Mouse (Mus musculus) cerebellum, postnatal 14 days (tissue): ENCODE results near the gene Gm21973.

Source experiments
- DNase-seq, 2 experiments: peaks; one replicate each; pipeline ENCODE4 v3.0.0; 2021; ENCODE audit warnings: mixed read lengths in 2 of 2

Gm21973 gene

DNA sequence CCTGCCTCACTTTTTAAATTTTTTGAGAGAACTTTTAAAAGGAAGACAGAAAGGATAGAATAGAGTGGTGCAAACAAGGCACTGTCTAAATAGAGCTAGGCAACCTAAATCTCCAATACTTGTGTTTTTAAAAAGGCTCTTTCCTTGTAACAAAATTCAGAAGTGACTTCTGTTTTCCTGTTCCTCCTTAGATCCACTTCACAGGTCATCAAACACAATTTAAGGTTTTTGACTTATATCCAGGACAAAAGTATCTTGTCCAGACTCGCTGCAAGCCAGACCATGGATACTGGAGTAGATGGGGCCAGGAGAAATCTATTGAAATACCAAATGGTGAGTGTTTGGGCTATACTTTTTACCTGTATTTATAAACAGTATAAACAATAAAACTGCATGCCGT is at the start of gene Gm21973:
Gm21973 (plus strand) TSS at position 301 of the 400 bp plus-strand sequence.
- no peak for DNase-seq

DNA sequence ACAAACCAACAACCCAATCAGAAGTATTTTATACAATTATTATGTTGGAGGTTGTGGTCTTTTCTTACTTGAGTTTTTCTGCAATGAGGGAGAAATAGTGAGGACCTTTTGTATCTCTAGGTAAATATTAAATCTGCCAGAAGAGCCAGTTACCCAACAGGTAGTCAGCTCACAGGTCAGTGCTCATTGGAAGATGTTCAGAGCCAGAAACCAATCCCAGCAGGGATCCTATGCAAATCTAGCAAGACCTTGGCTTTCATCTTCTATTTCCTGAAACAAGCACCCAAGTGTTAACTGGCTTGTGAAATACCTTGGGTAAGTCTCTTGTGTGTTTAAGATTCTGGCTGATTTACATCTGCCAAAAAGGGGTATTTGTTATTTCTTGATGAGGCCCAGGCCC is 48.8 kb upstream of the Gm21973 start:
- no peak for DNase-seq

DNA sequence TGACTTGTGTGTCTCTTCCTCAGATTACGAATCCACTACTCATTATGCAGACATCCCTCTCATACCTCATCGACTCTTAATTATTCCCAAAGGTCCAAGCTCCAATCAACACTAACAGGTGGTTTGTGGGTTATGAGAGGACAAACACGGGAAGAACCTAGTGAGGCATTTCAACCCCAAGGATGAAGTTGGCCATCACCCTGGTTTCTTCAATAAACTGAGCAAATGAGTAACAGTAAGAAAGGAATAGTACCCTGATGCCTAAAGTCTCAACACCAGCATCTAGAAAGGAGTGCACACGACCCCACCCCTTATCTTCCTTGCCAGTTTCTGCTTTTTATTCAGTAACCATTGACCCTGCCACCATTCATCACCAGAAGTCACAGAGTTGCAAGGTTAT is 47.7 kb upstream of the Gm21973 start:
- no peak for DNase-seq

DNA sequence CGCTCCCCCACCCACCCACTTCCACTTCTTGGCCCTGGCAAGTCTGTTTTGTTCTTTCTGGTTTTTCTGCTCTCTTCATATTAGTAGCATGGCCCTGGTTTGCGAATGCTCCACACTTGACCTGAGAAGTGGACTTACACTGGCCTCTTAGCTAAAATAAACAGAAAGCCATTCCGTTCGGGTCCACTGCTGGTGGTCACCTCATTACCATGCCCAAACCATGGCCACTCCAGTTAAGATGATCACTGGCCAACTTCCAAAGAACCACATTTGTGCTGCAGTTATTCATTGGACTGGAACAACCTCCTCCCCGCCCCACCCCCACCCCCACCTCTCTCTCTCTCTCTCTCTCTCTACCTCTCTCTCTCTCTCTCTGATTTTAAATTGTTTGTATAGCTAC is 43.6 kb upstream of the Gm21973 start:
- no peak for DNase-seq

DNA sequence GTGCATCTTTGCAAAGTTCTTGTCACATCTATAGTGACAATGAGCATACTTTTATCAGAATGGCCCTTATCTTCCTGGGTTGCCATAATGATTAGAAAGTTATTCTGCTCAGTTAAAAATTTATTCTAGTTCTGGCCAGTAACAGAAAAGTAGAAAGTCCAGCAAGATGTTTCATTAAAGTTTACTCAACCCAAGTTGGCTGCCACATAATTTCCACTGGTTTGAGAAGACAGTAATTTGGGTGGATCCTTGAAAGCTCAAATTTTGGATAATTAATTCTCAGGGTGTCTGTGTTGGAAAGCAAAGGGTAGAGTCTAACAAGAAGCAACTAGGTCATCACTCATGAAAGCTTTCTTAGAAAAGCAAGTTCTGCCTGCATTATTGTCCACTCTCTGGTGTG is 41.5 kb upstream of the Gm21973 start:
- no peak for DNase-seq

DNA sequence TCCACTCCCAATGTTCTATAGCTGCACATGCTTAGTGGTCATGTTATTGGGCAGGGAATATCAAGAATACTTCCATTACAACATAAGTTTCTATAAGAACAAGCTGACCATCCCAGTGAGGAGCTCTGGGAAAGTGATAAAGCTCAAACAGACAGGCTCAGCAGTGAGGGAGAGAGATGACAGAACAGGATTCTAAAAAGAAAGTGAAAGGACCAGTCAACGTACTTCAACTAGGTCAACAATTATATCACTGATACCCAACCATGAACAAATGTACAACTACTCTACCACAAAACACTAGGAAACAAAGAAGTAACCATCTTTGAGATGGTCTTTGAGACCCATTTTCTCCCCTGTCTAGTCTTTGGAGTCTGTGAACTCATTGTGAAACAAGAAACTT is 28.6 kb upstream of the Gm21973 start:
- DNase-seq, result no peak

DNA sequence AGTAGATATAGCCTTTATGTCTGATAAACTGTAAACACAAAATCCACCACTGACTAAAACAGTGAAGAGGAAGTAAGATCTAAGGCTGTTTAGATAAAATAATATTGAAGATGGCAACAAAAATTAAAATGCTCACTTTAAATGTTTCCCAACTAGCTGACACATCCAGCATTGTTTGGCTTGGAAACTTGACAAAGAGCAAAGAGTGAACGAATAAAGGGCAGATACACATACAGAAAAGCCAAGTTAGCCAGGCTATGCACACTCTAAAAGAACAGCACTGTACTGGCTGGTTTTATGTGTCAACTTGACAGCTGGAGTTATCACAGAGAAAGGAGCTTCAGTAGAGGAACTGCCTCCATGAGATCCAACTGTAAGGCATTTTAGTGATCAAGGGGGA is 27.1 kb upstream of the Gm21973 start:
- DNase-seq, result no peak

DNA sequence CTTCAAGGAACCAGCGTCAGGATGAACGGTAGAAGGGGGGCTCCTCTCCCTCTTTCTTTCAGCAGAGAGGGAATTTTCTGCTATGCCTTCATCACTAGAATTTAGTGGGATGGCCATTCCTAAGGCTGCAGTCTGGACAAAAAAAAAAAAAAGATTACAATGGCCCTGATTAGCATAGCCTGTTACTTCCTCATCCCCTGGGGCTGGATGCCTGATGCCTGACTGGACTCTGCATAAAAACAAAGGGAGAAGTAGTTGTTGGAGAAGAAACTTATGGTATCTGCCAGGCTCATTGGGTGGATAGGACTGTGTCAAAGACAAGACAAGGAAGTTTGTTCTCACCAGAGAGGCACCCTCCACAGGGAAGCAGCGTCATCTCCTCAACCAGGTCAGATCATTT is 25.7 kb upstream of the Gm21973 start:
- DNase-seq, result no peak

DNA sequence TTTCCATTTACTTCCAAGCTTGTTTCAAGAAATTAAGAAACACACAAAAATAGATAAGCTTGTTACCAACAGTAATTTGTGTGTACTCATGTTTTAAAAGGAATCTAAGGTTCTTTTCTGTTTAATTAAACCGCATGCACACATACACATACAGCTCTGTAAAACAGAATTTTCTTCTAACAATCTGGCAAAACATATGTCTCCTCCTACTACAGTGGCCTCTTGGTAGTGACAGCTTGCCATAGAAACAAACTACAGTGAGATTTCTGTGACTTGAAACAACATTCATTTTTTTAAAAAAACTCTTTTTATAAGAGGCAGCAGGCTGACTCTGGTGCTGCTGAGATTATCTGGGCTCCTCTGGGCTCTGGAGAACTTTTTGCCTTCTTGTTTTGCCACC is 18.7 kb upstream of the Gm21973 start:
- no peak for DNase-seq

DNA sequence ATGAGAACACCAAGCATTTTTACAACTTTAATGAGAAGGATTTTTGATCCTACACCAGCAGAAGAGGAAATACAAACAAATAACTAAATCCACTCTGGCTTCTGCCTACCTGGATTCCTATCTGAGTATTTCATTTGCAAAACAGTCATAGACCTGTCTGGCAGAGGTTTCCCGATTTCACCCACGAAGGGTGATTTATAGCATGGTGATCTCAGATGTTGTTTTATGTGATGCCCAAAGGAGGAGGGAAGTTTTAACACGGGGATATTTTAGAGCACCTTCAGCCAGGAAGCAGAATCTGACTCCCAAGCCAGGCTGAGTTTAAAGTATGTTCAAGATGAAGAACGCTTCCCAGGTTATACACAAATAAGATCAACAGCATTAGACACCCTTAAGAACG is 13.4 kb upstream of the Gm21973 start:
- no peak for DNase-seq

DNA sequence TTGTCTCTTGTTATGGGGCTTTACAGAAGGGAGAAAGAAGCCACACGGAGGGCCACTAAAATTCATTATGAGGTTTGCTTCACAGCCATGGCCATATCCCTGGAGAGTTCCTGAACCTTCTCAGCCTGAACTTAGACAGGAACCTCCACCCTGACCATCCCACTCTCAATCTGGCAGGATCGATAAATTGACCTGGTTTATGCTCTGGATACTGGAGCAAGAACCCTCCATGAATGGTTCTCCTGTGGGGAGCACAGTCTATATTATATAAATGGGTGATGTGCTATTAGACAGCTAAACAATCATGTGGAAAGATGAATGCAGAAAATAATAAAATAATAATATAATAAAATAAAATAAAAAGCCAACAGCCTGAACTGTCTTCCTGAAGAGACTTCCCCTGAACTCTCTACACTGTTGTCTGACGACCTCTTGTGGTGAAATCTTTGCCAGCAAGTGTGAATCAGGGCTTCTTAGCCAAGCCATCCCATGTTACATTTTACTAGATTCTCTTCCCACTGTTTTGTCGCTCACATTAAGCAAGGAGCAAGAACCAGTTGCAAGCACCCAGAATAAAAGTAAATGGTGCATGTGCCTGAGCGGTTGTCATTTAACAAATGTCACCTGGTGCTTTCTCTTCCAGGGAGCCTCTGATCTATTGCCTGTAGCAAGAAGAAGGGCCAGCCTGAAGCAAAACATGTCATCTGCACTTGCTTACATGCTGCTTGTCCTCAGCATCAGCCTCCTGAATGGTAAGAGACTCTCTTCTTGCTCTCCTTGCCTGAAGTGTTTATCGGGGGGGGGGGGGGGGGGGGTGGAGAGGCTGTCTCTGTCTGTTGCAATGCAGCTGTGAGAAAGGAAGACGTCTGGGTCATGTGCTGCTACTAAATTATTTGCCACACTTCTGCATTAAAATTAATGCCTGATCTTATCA is 11.4 kb upstream of the Gm21973 start:
- DNase-seq, result peak; percentile 80 to 81

DNA sequence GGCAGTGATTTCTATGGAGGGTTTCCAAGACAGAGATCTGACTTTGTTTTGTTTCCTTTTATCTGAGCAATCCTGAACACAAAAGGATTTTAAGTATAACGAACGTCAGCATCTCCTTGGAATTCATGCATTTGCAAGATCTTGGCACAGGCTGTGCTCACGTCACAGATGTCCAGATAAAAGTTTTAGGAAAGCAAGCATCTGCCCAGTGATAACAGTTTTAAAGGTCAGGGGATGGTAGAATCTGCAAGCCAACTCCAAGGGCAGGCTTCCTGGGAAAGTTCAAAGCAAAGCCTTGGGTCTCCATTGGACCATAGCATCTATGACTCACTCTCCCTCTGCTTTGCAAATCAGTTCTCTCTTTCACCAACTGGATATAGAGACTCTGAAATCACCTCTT is 5.4 kb downstream of the Gm21973 start:
- no peak for DNase-seq

DNA sequence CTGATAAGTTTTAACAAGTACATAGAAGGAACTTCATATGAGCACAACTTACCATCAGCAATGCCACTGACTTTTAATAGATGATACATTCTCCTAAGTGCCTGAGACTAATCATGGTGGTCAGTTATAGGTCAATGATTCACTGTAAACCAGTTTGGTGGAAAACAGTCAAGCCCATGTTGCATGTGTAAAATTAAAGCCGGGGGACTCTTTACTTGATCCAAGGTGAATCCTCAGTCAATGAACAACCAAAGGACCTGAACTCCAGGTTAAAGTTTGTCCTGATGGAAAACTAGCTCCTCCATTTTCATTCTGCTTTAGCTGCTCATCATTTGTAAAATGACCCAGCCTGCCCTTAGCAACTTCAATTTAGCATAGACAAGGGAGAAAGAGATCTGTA is 7.4 kb downstream of the Gm21973 start:
- DNase-seq, result no peak

DNA sequence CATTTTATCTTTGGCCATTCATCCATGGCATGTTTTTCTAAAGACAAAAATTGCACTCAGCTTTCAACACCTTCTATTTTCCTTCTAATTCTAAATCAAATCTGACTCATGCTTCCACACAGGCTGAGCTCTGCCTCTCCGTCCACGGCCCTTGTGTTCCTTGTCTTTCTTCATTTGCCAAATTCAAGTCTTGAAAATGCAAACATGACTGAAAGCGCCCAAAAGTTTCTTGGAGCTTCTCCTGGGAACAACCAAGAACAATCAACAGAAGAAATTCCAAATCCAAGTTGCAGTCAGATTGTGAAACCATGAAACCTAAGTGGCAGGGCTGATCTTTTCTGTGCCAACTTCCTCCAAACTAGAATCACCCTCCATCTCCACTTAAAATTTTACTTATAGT is 13.4 kb downstream of the Gm21973 start:
- DNase-seq, result no peak

DNA sequence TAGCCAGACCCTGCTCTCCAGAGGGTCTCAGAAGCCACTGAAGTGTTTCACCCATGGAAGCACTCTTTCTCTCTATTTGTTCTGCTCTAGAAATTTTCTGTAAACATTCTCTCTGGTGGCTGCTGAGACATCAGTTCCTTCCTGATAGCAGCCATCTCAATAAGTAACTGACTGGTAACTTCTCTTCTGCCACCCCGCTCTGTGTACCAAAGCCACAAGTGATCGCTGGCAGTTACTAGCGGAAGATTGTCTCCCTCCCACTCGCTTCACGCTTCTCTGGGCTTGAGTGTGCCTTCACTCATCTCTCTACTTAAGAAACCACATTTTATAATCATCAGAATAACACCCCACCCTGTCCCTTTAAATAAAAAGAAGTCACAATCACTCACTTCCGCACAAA is 21.9 kb downstream of the Gm21973 start:
- DNase-seq, result no peak

DNA sequence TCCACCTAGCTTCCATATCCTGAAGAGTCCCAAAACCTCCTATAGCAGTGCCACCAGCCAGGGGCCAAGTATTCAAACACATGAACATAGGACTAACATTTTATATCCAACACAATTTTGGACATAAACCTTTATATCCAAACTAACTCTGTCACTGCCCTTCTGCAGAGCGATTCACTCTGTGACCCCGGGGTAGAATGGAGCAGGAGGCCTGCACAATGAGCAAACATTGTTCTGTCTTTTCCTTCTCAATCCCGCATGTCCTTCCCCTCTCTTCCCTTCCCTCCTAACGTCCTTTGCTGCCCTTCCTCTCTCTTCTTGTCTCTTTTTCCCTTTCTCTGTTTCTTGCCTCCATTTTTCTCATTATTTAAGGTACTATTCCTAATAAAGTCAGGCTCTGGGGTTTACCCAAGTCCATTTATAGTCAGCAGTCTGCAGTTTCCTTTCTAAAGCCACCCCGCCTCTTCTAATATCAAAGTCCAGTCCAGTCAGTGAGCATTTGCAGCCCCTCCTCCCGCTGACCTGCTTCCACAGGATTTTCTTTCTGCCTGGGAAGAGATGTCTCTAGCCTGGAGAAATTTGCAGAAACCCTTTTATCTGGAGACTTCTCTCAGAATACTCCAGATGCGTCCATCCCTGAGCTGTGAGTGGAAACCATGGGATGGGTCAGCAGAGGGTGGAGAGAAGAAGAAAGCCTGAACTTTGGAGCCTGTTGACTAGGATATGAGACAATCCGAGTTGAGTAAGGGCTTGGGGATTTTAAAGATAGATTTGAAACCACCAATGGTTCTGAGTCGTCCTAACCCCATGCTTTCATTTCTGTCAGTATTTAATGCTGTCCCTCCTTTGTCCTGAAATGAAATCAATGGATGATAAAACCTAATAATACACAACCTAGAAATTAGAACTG is 33.1 kb downstream of the Gm21973 start, which contains the start of gene Agxt2:
Agxt2 (plus strand) TSS at position 494 of the 910 bp plus-strand sequence.
- DNase-seq, result no peak

DNA sequence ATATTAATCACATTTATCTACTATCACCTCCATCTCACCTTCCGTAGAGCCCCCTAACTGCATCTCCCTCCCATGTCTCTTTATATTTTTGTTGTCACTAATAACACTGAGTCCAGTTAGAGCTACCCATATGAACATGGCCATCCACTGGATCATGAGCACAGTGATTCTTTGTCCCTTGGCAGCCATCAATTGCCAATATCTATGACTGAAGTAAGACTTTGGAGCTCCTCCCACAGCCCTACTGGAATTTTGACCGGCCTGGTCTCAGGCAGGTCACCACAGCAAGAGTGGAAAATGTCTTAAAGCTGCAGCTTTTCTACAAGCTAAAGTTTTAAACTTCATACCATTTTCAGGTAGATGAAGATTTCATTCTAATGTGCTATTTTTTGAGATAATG is 41.2 kb downstream of the Gm21973 start:
- DNase-seq, result no peak

DNA sequence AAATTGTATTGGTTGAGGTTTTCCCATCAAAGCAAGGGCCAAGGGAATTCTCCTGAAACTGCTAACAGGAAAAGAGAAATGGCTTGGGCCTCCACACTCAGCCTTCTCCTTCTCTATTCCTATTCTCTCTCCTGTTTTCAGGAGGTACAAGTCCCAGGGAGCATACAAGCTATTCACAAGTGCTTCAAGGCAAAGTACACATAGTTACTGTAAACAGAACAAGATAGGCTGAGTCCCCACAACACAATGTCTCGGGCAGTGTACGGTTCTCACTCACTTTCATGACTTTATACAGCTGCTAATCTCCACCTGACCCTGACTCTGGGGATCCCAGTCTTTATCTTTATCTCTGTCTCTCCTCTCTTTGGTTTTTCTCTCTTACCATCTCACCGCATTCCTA is 50.2 kb downstream of the Gm21973 start:
- no peak for DNase-seq

DNA sequence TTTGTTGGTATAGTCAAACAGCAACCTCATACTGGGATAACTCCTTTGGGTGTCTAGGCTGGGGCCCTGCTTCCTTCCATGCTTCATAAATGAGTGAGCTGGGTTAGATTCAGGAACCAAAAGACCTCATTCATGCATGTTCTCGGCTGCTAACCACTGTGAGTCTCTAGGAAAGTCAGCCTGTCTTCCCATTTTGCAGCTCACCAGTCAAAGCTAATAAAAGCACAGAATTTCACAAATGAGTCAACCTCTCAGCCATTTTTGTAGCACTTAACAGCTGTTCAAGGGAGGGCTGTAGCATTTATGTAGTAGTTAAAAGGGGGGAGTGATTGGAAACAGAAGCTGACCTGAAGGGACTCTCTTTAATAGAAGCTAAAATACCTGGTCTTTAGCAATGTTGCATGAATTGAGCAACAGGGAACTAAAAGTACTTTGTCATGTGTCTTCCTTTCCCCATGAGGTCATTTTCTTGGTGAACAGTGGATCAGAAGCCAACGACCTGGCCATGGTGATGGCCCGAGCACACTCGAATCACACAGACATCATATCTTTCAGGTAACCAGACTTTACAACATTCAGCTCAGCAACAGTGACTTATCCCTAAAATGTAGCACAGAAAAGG is 53.3 kb downstream of the Gm21973 start:
- no peak for DNase-seq

DNA sequence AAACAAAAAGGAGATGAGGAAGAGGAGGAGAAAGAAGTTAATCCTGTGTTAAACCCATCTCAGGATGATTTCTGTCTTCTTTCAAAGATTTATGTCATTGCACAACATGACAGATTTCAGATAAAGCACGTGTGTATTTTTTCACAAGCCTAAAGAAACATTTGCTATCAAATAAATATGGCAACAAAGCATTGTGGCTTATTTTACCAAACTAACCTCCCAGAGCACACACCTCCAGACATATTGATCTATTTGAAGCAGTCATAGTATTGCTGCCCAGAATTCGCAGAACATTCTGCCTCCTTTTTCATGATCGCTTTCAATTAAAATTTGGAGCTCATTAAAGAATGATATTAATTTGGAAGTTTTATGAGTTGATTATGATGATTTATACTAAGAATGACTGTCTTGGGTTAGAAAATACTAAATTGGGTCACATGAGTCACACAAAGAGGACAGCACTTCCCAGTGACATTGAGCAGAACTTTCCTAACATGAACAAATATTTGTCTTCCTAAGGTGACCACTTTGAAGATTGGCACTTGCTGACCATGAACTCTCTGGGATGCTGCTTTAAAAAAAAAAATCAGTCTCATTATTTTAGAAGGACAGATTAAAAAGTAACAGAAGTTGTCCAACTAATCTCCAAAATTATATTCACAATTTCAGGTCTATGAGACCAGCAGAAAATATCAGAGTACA is 54.7 kb downstream of the Gm21973 start:
- DNase-seq, result no peak

DNA sequence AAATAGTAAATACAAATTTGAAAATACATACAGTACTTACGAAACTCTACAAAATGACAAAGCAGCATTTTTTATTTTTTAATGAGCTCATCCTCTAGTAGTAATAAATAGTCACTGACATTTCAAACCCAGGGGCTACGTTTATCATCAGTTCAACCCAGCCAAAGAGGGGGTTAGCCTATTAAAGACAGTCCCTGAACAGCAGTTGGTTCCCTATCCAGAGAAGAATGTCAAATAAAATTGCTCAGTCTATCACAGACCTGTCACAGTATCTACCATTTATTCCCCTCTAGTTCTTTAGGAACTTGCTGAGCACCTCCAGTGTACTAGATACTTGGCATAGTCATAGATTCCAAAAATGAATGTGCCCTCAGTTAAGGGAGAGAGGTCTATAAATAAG is 62.1 kb downstream of the Gm21973 start:
- DNase-seq, result no peak

DNA sequence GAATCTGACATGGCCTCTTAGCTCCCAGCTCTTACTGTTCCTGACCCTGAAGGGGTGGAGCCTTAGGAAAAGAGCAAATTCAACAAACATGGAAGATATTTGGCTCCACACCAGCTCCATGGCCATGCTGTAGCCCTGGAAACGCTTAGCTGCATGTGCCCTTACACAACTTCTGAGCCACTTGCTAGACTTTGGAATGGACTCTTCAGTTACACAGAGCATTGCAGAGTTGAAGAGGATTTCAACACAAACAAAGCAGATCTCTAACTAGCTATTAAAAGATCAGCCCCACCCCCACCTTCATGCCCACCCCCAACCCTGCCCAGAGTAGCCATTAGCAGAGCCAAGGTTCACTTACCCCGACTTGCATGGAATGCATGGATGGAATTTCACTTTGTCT is 74.6 kb downstream of the Gm21973 start:
- DNase-seq, result no peak

DNA sequence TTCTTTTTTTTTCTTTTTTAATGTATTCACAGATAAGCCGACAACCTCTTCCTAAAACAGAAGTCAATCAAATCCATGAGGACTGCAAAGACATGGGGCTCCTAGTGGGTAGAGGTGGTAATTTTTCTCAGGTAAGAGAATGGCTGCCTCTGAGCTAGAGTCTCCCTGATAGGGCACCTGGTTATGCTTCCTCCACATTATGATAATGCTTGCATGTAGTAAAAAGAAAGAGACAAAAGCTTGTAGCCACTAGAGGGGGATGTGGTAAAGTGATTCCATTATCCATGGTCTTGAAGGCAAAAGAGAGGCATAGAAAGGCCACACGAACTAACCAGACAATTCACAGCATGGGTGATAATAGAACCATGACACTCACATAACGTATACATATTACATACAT is 75.2 kb downstream of the Gm21973 start:
- DNase-seq, result no peak
